Mouse (Mus musculus) MEL (cell line): ENCODE data around the gene Rora. TPM values are rescaled to one million over a fixed set of nuclear protein-coding genes. Genes with fewer than 3 reads are reported as not detected.

Source experiments
- DNase-seq: peaks from one replicate; pipeline ENCODE4 v3.0.0; 2011; ENCODE audit warnings: low read depth, low spot score
- H3K27ac ChIP-seq: 2 replicates; pipeline ENCODE4 v1.5.1; 2012; ENCODE audit warnings: low read depth, mild to moderate bottlenecking, control low read depth, low read length, moderate library complexity; ENCODE audit not compliant: control insufficient read depth
- H3K27me3 ChIP-seq, 2 experiments: fragments of 150-350 bp in 1 of 2; sonication (generic) in 1 of 2; 2 replicates each; pipeline ENCODE4 v1.6.1; 2012; ENCODE audit warnings: low read length in 2 of 2, mild to moderate bottlenecking in 2 of 2, improper control_type of control experiment in 1 of 2, moderate library complexity in 1 of 2; ENCODE audit not compliant: insufficient read depth in 2 of 2, control insufficient read depth in 1 of 2
- H3K36me3 ChIP-seq, 2 experiments: 2 replicates each; pipeline ENCODE4 v1.6.1; 2012 to 2014; ENCODE audit warnings: low read length in 2 of 2, improper control_type of control experiment in 1 of 2, inconsistent platforms in 1 of 2, mild to moderate bottlenecking in 1 of 2; ENCODE audit not compliant: insufficient read depth in 2 of 2, control insufficient read depth in 1 of 2
- H3K4me1 ChIP-seq, 2 experiments: fragments of 150-350 bp in 1 of 2; sonication (generic) in 1 of 2; 2 replicates each; pipeline ENCODE4 v1.6.1; 2012; ENCODE audit warnings: low read length in 2 of 2, improper control_type of control experiment in 1 of 2, mild to moderate bottlenecking in 1 of 2; ENCODE audit not compliant: insufficient read depth in 2 of 2, control insufficient read depth in 1 of 2
- H3K4me3 ChIP-seq, 2 experiments: fragments of 150-350 bp in 1 of 2; sonication (generic) in 1 of 2; 2 replicates each; pipeline ENCODE4 v1.5.1; 2012; ENCODE audit warnings: low read depth in 2 of 2, low read length in 2 of 2, mild to moderate bottlenecking in 2 of 2, moderate library complexity in 2 of 2, control low read depth in 1 of 2, improper control_type of control experiment in 1 of 2; ENCODE audit not compliant: control insufficient read depth in 1 of 2, insufficient read depth in 1 of 2
- H3K79me2 ChIP-seq: 2 replicates; pipeline ENCODE4 v1.6.1; 2012; ENCODE audit warnings: mild to moderate bottlenecking, low read length, moderate library complexity; ENCODE audit not compliant: control insufficient read depth, poor library complexity, insufficient read depth
- H3K9ac ChIP-seq: 2 replicates; pipeline ENCODE4 v1.6.1; 2012; ENCODE audit warnings: low read depth, mild to moderate bottlenecking, control low read depth, low read length, moderate library complexity; ENCODE audit not compliant: control insufficient read depth, poor library complexity, severe bottlenecking
- H3K9me3 ChIP-seq: fragments of 150-350 bp; sonication (generic); replicated peaks from 2 replicates; pipeline ENCODE4 v1.6.1; 2012; ENCODE audit warnings: mild to moderate bottlenecking, low read length, improper control_type of control experiment, moderate library complexity; ENCODE audit not compliant: insufficient read depth
- BHLHE40 ChIP-seq: IDR thresholded peaks from 2 replicates; pipeline ENCODE4 v1.6.1; 2012; ENCODE audit warnings: low read depth, mild to moderate bottlenecking, inconsistent platforms, low read length, improper control_type of control experiment, borderline replicate concordance
- CHD1 ChIP-seq: IDR thresholded peaks from 2 replicates; pipeline ENCODE4 v1.6.1; 2012; ENCODE audit warnings: low read depth, mild to moderate bottlenecking, inconsistent platforms, low read length, improper control_type of control experiment
- CHD2 ChIP-seq: IDR thresholded peaks from 2 replicates; pipeline ENCODE4 v1.6.1; 2011; ENCODE audit warnings: low read length, improper control_type of control experiment
- CTCF ChIP-seq, 3 experiments: IDR thresholded peaks in 2 of 3; conservative IDR thresholded peaks in 1 of 3; 2 replicates each; pipeline ENCODE4 v1.5.1; 2011 to 2012; ENCODE audit warnings: low read length in 3 of 3, low read depth in 2 of 3, mild to moderate bottlenecking in 2 of 3, improper control_type of control experiment in 1 of 3, inconsistent platforms in 1 of 3, mixed read lengths in 1 of 3, moderate library complexity in 1 of 3; ENCODE audit not compliant: control insufficient read depth in 1 of 3, insufficient read depth in 1 of 3, poor library complexity in 1 of 3, severe bottlenecking in 1 of 3
- EP300 ChIP-seq, 2 experiments: IDR thresholded peaks; 2 replicates each; pipeline ENCODE4 v1.6.1; 2011; ENCODE audit warnings: improper control_type of control experiment in 2 of 2, low read length in 2 of 2, low read depth in 1 of 2, mild to moderate bottlenecking in 1 of 2
- MAFK ChIP-seq: IDR thresholded peaks from 2 replicates; pipeline ENCODE4 v1.6.1; 2011; ENCODE audit warnings: low read depth, mild to moderate bottlenecking, low read length, improper control_type of control experiment, borderline replicate concordance
- MAX ChIP-seq: IDR thresholded peaks from 2 replicates; pipeline ENCODE4 v1.6.1; 2011; ENCODE audit warnings: low read length, improper control_type of control experiment
- MAZ ChIP-seq: IDR thresholded peaks from 2 replicates; pipeline ENCODE4 v1.6.1; 2012; ENCODE audit warnings: low read depth, mild to moderate bottlenecking, inconsistent platforms, low read length, improper control_type of control experiment
- MXI1 ChIP-seq: IDR thresholded peaks from 2 replicates; pipeline ENCODE4 v1.6.1; 2011; ENCODE audit warnings: mild to moderate bottlenecking, low read depth, low read length, improper control_type of control experiment
- MYB ChIP-seq: IDR thresholded peaks from 2 replicates; pipeline ENCODE4 v1.6.1; 2011; ENCODE audit warnings: mild to moderate bottlenecking, low read depth, low read length, improper control_type of control experiment
- MYC ChIP-seq: IDR thresholded peaks from 2 replicates; pipeline ENCODE4 v1.6.1; 2011; ENCODE audit warnings: low read depth, mild to moderate bottlenecking, low read length, improper control_type of control experiment, moderate library complexity
- NRF1 ChIP-seq: IDR thresholded peaks from 2 replicates; pipeline ENCODE4 v1.6.1; 2014; ENCODE audit warnings: low read depth, mild to moderate bottlenecking, inconsistent platforms, low read length, improper control_type of control experiment, moderate library complexity; ENCODE audit not compliant: poor library complexity, insufficient read depth, severe bottlenecking
- POLR2A ChIP-seq, 2 experiments: IDR thresholded peaks; 2 replicates each; pipeline ENCODE4 v1.6.1; 2011 to 2012; ENCODE audit warnings: low read length in 2 of 2, mild to moderate bottlenecking in 2 of 2, control low read depth in 1 of 2, improper control_type of control experiment in 1 of 2, low read depth in 1 of 2, moderate library complexity in 1 of 2; ENCODE audit not compliant: control insufficient read depth in 1 of 2, insufficient read depth in 1 of 2, poor library complexity in 1 of 2
- POLR2AphosphoS5 ChIP-seq: IDR thresholded peaks from 2 replicates; pipeline ENCODE4 v1.6.1; 2012; ENCODE audit warnings: low read depth, borderline replicate concordance, mild to moderate bottlenecking, inconsistent platforms, low read length, moderate library complexity, mixed read lengths
- SIN3A ChIP-seq: IDR thresholded peaks from 2 replicates; pipeline ENCODE4 v1.6.1; 2012; ENCODE audit warnings: low read length, improper control_type of control experiment, inconsistent platforms
- SMC3 ChIP-seq: IDR thresholded peaks from 2 replicates; pipeline ENCODE4 v1.6.1; 2011; ENCODE audit warnings: low read depth, low read length, improper control_type of control experiment
- TAL1 ChIP-seq: IDR thresholded peaks from 2 replicates; pipeline ENCODE4 v1.6.1; 2012; ENCODE audit warnings: mild to moderate bottlenecking, inconsistent platforms, low read length, moderate library complexity, mixed read lengths
- TBP ChIP-seq: IDR thresholded peaks from 2 replicates; pipeline ENCODE4 v1.8.0; 2011; ENCODE audit warnings: low read depth, low read length, improper control_type of control experiment
- UBTF ChIP-seq: IDR thresholded peaks from 2 replicates; pipeline ENCODE4 v1.6.1; 2012; ENCODE audit warnings: low read depth, mild to moderate bottlenecking, inconsistent platforms, low read length, improper control_type of control experiment, moderate library complexity, borderline replicate concordance; ENCODE audit not compliant: insufficient read depth
- USF1 ChIP-seq: IDR thresholded peaks from 2 replicates; pipeline ENCODE4 v1.6.1; 2014; ENCODE audit warnings: low read depth, mild to moderate bottlenecking, inconsistent platforms, low read length, improper control_type of control experiment, moderate library complexity
- USF2 ChIP-seq, 2 experiments: IDR thresholded peaks; 2 replicates each; pipeline ENCODE4 v1.6.1; 2011 to 2012; ENCODE audit warnings: improper control_type of control experiment in 2 of 2, low read length in 2 of 2, borderline replicate concordance in 1 of 2, inconsistent platforms in 1 of 2, low read depth in 1 of 2, mild to moderate bottlenecking in 1 of 2; ENCODE audit not compliant: insufficient read depth in 1 of 2
- ZKSCAN1 ChIP-seq: IDR thresholded peaks from 2 replicates; pipeline ENCODE4 v1.6.1; 2012; ENCODE audit warnings: low read depth, mild to moderate bottlenecking, inconsistent platforms, low read length, improper control_type of control experiment, moderate library complexity
- ZMIZ1 ChIP-seq: IDR thresholded peaks from 2 replicates; pipeline ENCODE4 v1.6.1; 2012; ENCODE audit warnings: low read depth, mild to moderate bottlenecking, inconsistent platforms, low read length, improper control_type of control experiment, moderate library complexity
- ZNF384 ChIP-seq: IDR thresholded peaks from 2 replicates; pipeline ENCODE4 v1.6.1; 2012; ENCODE audit warnings: low read depth, mild to moderate bottlenecking, inconsistent platforms, low read length, improper control_type of control experiment
- polyA plus RNA-seq, 2 experiments: library from polyadenylated mRNA; stranded (reverse) in 1 of 2; unstranded in 1 of 2; fragments of >175 nt in 1 of 2; fragments of >200 nt in 1 of 2; gene quantifications; 2 replicates each; pipeline versions ENCODE4 v1.2.1 to v1.2.4; 2012; ENCODE audit warnings: low replicate concordance in 2 of 2, low read depth in 1 of 2; ENCODE audit not compliant: insufficient read length in 2 of 2, insufficient read depth in 1 of 2, missing spikeins in 1 of 2
- total RNA-seq: library from RNA; depleted of rRNA; stranded (reverse); fragments of 300-350 nt; gene quantifications from 2 replicates; pipeline ENCODE4 v1.2.3, GENCODE M21; 2012

Gene Rora
- total and polyA plus RNA-seq, 3 experiments, result not detected

DNA sequence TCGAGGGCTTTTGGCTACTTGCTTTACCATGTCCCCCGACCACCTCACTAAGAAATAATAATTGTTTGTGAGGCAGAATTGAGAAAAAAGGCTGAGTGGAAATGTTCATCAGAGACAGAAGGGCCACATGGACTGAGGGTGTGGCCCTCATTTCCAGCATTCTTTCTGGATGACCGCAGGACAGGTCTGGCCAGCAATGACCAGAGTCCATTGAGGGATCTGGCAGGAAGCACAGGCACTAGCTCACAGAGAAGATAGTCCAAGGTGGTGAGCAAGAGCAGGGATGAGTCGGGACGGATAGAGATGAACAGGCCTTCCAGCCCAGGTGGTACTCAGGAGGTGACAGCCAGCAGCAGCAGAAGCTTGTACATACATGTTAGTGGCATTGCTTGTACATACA, 501.1 kb downstream of the Rora start:
- Histone ChIP-seq H3K4me3 (no peak overlapping the region), H3K9me3 (no peaks in the 10 kb centered on the region), H3K27ac (no peak overlapping the region), H3K27me3 (no peaks in the 10 kb centered on the region), H3K36me3 (no peaks in the 10 kb centered on the region), H3K79me2 (no peaks in the 10 kb centered on the region), H3K9ac (no peak overlapping the region), H3K4me1 (no peaks in the 10 kb centered on the region)
- TF ChIP-seq MXI1, result no peak
- no peak for TF ChIP-seq CHD2
- TF ChIP-seq ZKSCAN1, result no peak
- no peak for TF ChIP-seq USF2 (IDR thresholded peaks at IDR 0.05; ENCODE audit: borderline replicate concordance in 1 of 2, insufficient read depth in 1 of 2, low read depth in 1 of 2, low read length in 2 of 2)
- TF ChIP-seq USF1, result no peak
- no peak for TF ChIP-seq MAFK
- no peak for TF ChIP-seq SMC3
- no peak for TF ChIP-seq CTCF (IDR thresholded peaks at IDR 0.05 in 2 of 3, conservative IDR thresholded peaks at IDR 0.05 in 1 of 3; ENCODE audit: control insufficient read depth in 1 of 3, insufficient read depth in 1 of 3, low read depth in 2 of 3, low read length in 3 of 3, poor library complexity in 1 of 3, severe bottlenecking in 1 of 3)
- TF ChIP-seq SIN3A, result no peak
- no peak for TF ChIP-seq MYC
- no peak for TF ChIP-seq ZMIZ1
- TF ChIP-seq NRF1, result no peak
- no peak for TF ChIP-seq MAZ
- no peak for TF ChIP-seq UBTF
- no peak for TF ChIP-seq POLR2AphosphoS5
- no peak for TF ChIP-seq EP300 (IDR thresholded peaks at IDR 0.05; ENCODE audit: low read depth in 1 of 2, low read length in 2 of 2)
- no peak for DNase-seq

- no peak overlapping the region for H3K9ac ChIP-seq
- no peaks in the 10 kb centered on the region for H3K36me3 ChIP-seq
- TF ChIP-seq TBP (no peak), CHD1 (no peak), MAX (no peak), CTCF (IDR thresholded peaks at IDR 0.05 in 2 of 3, conservative IDR thresholded peaks at IDR 0.05 in 1 of 3; ENCODE audit: control insufficient read depth in 1 of 3, insufficient read depth in 1 of 3, low read depth in 2 of 3, low read length in 3 of 3, poor library complexity in 1 of 3, severe bottlenecking in 1 of 3) (no peak), CHD2 (no peak), MXI1 (no peak), ZMIZ1 (no peak), MYB (no peak), ZNF384 (no peak), MAFK (no peak), EP300 (IDR thresholded peaks at IDR 0.05; ENCODE audit: low read depth in 1 of 2, low read length in 2 of 2) (no peak), BHLHE40 (no peak), TAL1 (no peak), POLR2A (IDR thresholded peaks at IDR 0.05; ENCODE audit: control insufficient read depth in 1 of 2, insufficient read depth in 1 of 2, low read depth in 1 of 2, low read length in 2 of 2, poor library complexity in 1 of 2) (no peak)
- no peaks in the 10 kb centered on the region for H3K9me3 ChIP-seq
- H3K4me3 ChIP-seq, result no peak overlapping the region
- no peaks in the 10 kb centered on the region for H3K27me3 ChIP-seq
- no peaks in the 10 kb centered on the region for H3K4me1 ChIP-seq
- H3K27ac ChIP-seq, result no peak overlapping the region
- H3K79me2 ChIP-seq, result no peaks in the 10 kb centered on the region
- DNase-seq, result no peak
These were observed 502.4 kb downstream of the Rora start for GRCm38 (mm10) chr9:69155836-69156595.
